Mouse (Mus musculus) right cerebral cortex, postnatal 36 days (tissue): ENCODE data around the gene Lamb2.
A peak's percentile ranks its signal among the peaks of the same experiment; 100 is the strongest.

Experiments
- DNase-seq, 2 experiments: peaks; one replicate each; pipeline ENCODE4 v3.0.0; 2022; ENCODE audit warnings: low spot score in 2 of 2, mixed read lengths in 1 of 2

Gene Lamb2

GRCm38 (mm10) chr9:108479721-108480351 lies at the start of gene Lamb2:
Gene Lamb2 (plus strand): TSS chr9:108479736.
- DNase-seq: no peak

- DNase-seq: no peak
Observed at GRCm38 (mm10) chr9:108431431-108432067, 48.0 kb upstream of the Lamb2 start.

DNA sequence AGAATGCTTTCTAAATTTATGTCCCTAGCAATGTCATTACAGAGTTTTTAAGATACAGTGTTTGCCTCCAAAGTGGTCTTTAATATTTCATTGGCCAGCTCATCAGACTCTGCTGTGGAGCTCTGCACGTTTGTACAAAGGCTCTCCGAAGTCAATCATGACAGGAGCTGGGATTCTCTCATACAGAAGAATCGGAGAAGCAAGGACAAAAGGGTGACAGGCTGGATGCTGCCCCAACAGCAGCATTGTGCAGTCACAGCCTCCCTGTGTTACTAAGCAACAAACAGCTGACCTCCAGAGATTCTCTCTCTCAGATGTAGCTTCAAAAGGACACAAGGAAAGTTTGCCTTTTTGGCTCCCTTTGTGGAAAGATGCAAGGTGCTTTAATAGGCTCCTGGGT lies 43.4 kb upstream of the Lamb2 start, which contains the start of gene BC048562:
BC048562 (plus strand) TSS at position 301 of the 400 bp plus-strand sequence.
- DNase-seq: no peak

DNA sequence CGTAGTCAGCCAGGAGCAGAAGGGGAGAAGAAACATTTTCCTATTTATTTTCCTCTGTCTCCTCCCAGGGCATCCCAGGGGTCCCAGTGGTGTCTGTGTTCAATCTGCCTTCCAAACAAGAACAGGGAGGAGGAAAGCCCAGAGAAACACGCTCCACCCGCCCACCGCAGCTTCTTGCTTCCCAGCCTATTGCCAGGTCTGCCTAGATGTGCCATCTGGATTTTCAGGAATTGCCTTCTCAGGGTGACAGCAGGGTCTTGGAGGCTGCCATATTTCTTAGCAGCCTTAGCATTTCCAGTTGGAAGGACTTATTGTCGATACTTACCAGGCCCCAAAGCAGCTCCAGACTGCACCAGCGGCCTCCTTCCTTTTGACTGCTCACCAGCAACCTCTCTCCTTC lies 40.4 kb upstream of the Lamb2 start:
- no peak for DNase-seq

- DNase-seq: peak in 1 of 2 experiments; percentile 41
Observed at GRCm38 (mm10) chr9:108440485-108440884, 39.1 kb upstream of the Lamb2 start.

DNA sequence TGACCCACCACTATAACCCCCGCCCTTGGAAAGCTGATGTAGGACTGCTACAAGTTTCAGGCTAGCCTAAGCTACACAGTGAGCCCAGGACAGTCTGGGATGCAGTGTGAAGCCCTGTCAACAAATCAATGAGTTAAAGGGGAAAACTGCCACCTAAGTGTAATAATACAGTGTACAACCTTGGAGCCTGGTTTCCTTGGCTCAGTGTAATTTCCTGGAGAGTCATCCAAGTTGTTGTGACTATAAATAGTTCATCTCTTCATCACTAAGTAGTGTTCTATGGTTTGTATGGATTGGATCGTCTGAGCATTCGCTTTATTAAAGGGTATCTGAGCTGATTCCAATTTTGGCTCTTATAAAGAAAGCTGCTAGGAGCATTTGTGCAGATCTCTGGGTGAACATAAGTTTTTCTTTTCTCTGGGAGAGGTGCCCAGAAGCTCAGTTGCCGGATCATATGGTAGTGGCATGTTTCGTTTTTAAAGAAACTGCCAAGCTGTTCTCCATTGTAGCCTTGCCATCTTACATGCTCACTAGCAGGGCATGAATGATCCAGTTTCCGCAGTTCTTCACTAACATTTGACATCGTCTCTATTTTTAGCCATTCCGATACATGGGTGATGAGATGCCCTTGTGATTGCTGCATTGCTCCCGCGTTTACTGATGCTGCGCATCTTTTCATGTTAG lies 38.2 kb upstream of the Lamb2 start:
- DNase-seq: peak in 1 of 2 experiments; percentile 49

GRCm38 (mm10) chr9:108445125-108445524 lies 34.4 kb upstream of the Lamb2 start:
- no peak for DNase-seq

GRCm38 (mm10) chr9:108449860-108450259 lies 29.7 kb upstream of the Lamb2 start:
- peak in 1 of 2 experiments; percentile 63 for DNase-seq

- DNase-seq: peak in 1 of 2 experiments; percentile 37
Observed at GRCm38 (mm10) chr9:108450292-108451169, 29.0 kb upstream of the Lamb2 start.

- no peak for DNase-seq
Observed at GRCm38 (mm10) chr9:108451170-108451493, 28.4 kb upstream of the Lamb2 start.

DNA sequence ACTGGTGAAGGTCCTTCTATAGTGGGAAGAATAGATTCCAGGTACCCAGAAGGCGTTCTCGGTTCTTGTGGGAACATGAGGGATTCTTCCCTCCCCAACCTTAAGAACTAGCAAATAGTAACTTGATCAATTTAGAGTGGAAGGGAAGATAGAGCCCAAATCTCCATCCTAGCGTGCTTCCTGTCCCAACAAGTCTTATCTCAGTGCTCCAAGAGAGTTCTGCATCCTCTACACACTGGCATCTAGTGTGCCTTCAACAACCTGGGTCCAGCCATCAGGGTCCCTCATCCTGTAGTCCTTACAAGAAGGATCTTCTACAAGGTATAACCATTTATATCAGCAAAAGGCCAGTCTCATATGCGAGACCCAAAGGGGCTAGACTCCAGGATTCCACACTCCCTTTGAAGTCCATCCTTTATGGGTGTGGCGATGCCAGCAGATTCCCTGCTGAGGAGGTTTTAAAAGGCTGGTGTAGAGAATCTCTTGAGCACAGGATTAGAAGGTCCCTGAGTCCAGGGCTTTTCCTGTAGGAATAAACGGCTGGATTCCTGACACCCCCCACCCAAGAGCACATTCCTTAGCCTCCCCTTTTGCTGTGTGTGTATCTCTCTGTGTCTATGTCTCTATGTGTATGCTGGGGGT lies 27.9 kb upstream of the Lamb2 start:
- DNase-seq: no peak

- peak; percentile 64 to 77 for DNase-seq
Observed at GRCm38 (mm10) chr9:108452291-108452906, 27.1 kb upstream of the Lamb2 start.

DNA sequence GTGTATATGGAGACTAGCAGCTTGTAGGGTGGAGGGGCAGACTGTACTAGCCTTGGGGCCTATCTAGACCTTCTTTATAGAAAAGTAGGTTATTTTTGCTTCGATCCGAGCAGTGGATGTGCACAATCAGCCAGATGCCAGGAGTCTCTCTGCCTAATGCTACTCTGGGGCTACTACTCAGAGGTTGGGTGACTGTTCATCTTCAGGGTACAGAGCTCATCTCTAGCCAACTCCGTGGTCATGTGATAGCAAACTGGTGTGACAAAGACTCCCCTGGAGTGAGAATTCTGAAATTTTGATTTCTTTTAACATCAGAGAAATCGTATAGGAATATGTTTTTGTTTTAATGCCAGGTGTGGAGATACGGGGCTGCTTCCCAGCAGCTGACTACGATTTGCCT lies 26.6 kb upstream of the Lamb2 start:
- no peak for DNase-seq

- no peak for DNase-seq
Observed at GRCm38 (mm10) chr9:108453458-108453857, 26.1 kb upstream of the Lamb2 start.

- DNase-seq: no peak
Observed at GRCm38 (mm10) chr9:108454429-108454828, 25.1 kb upstream of the Lamb2 start.

GRCm38 (mm10) chr9:108455747-108456571 lies 23.6 kb upstream of the Lamb2 start:
- DNase-seq: no peak

- no peak for DNase-seq
Observed at GRCm38 (mm10) chr9:108456953-108457352, 22.6 kb upstream of the Lamb2 start.

GRCm38 (mm10) chr9:108459939-108460318 lies 19.6 kb upstream of the Lamb2 start:
- no peak for DNase-seq

GRCm38 (mm10) chr9:108460319-108461178 lies 19.0 kb upstream of the Lamb2 start, which contains the start of gene Ccdc71:
Gene Ccdc71 (plus strand): TSS chr9:108460527.
- DNase-seq: peak; percentile 83
